Mouse (Mus musculus): ENCODE measurements around the gene Six2.
A peak's percentile ranks its signal among the peaks of the same experiment; 100 is the strongest.

Gene Six2

DNA sequence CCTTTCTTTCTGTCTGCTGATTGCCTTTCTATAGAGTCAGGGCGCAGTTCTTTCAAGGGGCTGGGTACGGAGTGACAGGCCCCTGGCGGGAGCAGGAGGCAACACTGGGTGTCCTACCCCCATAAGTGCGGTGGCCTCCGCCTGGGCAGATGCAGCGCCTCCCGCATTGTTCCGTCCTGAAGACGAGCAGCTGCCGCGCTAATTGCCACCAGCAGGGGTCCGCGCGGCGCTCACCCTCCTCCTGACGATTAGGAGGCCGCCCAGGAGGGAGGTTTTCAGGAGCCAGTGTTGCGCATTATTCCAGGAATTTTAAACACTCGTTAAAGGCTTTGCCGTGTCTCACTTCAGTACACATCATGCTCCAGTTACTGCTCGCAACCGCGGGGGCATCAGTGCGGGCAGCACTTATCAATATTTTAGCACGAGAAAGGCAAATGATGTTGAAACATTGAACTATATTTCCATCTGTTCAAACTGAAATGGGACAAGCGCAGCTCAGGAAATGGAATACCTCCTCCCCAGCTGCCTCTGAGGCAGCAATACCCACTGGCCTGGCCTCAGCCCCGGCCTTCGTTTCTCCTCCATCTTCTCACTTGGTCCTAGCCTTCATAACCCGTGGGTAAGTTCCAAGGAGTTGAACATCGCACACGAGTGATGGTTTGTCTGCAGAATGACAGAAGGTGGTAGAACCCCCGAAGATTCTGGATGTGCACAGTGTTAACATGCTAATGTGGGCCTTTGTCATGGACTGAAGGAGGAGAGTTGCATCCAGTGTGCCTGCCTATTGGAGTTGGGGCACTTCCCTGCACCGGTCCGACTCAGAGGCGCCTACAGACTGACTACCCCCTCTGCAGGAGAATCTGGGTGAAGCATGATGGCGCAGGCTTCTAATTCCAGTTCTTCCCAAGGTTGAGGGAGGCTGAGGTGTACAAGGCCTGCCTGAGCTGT, 42.1 kb downstream of the Six2 start:
- peak; percentile 57 to 59 for DNase-seq

DNA sequence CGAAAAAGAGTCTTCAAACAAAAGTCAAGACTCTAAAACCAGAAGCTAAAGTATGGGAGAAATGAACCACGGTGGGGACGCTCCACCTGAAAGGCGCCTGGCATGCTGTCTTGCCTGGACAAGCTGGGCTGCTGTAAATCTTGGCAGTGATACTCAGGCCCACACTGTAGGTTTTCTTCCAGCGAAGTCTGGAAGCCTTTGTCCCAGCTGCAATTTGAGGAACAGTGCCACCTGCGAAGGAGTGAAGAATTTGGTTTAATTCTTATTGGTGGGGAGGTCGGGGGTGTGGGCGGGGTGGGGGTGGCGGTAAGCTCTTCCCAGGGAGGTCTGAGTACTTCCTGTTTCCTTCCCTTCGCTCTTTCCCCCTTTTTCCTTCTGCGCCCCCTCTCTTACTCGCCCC, 42.8 kb downstream of the Six2 start:
- no peak for DNase-seq

DNA sequence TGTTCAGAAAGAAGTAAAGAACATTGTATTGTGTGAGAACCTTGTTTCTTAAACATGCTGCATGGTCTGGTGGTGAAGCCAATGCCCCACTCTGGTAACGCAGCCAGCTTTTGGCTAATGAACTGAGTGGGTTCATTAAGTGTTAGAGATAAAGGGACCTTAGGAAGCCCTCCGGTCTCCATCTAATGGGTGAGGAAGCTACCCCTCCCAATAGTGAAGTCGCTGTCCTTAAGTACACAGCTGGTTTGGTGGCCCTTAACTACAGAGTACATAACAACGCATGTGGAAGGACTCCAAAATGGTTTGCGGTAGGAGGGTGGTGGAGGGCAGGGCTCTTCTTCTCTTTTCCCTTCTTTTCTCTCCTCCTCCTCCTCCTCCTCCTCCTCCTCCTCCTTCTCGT, 50.2 kb downstream of the Six2 start:
- no peak for DNase-seq

Measured in lung, postnatal 4 days (tissue).